ENCODE assay signal across 18 mouse cellular contexts in the genomic region with DNA sequence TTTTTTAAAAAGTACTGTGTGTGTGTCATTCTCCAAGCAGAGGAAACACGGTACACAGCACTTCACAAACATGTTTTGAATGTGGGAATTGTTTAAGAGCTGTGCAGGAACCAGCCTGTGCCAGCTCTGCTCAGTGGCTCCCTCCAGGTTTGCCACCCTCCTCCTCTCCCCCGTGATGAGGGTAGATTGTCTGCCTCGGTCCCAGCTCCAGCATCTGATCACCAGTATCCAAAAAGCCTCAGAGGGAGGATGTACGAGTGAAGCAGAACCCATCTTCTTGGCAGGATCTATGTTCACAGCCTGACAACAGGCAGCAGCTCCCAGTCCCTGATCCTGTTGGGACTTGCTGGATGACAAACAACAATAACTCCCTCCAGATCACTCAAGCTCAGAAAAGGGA.
"Had no signal": no experiment of that assay in that cellular context is flagged by ENCODE, and none has a peak within 500 bp of the region (broad histone marks: within the 10 kb centered on the region; RNA-seq: fewer than 3 reads in every experiment).

No protein-coding gene starts in this region.

- H3K27ac ChIP-seq: limb, embryonic 12.5 days; liver, embryonic 13.5 days; lung, embryonic 15.5 days; macrophage; midbrain, embryonic 15.5 days; neural tube, embryonic 12.5 days; stomach, embryonic 15.5 days had no signal

- DNase-seq: kidney, adult 8-10 months; kidney, postnatal 10 days; kidney, postnatal 4 days; liver; liver, embryonic 13.5 days; liver, postnatal 0 days; lung, postnatal 14 days; thymus, adult 2 months; thymus, postnatal 25 days had no signal

- H3K9ac ChIP-seq: limb, embryonic 12.5 days; liver, embryonic 13.5 days; liver, postnatal 0 days; lung, embryonic 15.5 days; midbrain, embryonic 15.5 days; neural tube, embryonic 12.5 days; stomach, embryonic 15.5 days had no signal

- H3K4me1 ChIP-seq: liver, embryonic 13.5 days; lung, embryonic 15.5 days; megakaryocyte, embryonic 14.5 days; neural tube, embryonic 12.5 days; stomach, embryonic 15.5 days had no signal

- H3K4me2 ChIP-seq: limb, embryonic 12.5 days; liver, embryonic 13.5 days; lung, embryonic 15.5 days; midbrain, embryonic 11.5 days; midbrain, embryonic 15.5 days; neural tube, embryonic 12.5 days; stomach, embryonic 15.5 days had no signal

- ATAC-seq: intestine, postnatal 0 days; liver, postnatal 0 days; midbrain, embryonic 15.5 days had no signal

- H3K9me3 ChIP-seq: limb, embryonic 12.5 days; lung, embryonic 15.5 days; megakaryocyte, embryonic 14.5 days; midbrain, embryonic 15.5 days; neural tube, embryonic 12.5 days; stomach, embryonic 15.5 days had no signal

- H3K36me3 ChIP-seq: limb, embryonic 12.5 days; liver, embryonic 13.5 days; lung, embryonic 15.5 days; midbrain, embryonic 15.5 days; neural tube, embryonic 12.5 days; stomach, embryonic 15.5 days had no signal

- H3K27me3 ChIP-seq: limb, embryonic 12.5 days; liver, embryonic 13.5 days; lung, embryonic 15.5 days; megakaryocyte, embryonic 14.5 days; midbrain, embryonic 15.5 days; neural tube, embryonic 12.5 days; stomach, embryonic 15.5 days had no signal

- H3K4me3 ChIP-seq: limb, embryonic 12.5 days; liver, embryonic 13.5 days; lung, embryonic 15.5 days; megakaryocyte, embryonic 14.5 days; midbrain, embryonic 15.5 days; neural tube, embryonic 12.5 days; stomach, embryonic 15.5 days had no signal
